Mouse (Mus musculus): ENCODE measurements around the gene Rgmb.

GRCm38 (mm10) chr17:15830766-15831644 is at the start of gene Rgmb:
- TF ChIP-seq CTCF (IDR thresholded peaks at IDR 0.05; ENCODE audit: borderline replicate concordance, extremely low read depth, insufficient read depth, insufficient read length) (no peak), POLR2A (IDR thresholded peaks at IDR 0.05; ENCODE audit: borderline replicate concordance, extremely low read depth, insufficient read depth, insufficient read length, poor library complexity, severe bottlenecking) (no peak)
